Mouse (Mus musculus): ENCODE results near the gene Arid1a. TPM values are rescaled to one million over a fixed set of nuclear protein-coding genes. Genes with fewer than 3 reads are reported as not detected.

The Arid1a gene
- polyA plus RNA-seq, 1 experiment: 52.1 TPM

DNA sequence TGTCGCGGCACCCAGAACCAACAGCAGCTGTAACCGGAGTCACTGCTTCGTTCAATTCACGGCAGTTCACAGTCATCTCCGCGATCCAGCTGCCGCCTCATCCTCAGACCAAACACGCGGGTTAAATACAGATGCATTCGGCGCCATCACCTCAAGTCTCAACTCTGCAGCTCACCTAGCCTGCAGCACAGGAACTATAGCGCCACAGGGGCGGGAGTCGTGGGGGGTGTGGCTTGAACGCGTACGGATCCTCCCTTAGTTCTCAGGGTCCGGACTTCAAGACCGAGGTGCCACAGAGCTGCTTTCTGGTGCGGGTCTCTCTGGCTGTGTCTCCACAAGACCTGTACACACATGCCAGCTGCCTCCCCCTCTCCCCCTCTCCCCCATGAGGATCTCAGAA lies 110.9 kb downstream of the Arid1a start:
- Histone ChIP-seq H3K4me3 (ENCODE audit: insufficient read depth, low read length) (no peak overlapping the region), H3K4me1 (ENCODE audit: control insufficient read depth, insufficient read depth, low read length) (no peaks in the 10 kb centered on the region)

DNA sequence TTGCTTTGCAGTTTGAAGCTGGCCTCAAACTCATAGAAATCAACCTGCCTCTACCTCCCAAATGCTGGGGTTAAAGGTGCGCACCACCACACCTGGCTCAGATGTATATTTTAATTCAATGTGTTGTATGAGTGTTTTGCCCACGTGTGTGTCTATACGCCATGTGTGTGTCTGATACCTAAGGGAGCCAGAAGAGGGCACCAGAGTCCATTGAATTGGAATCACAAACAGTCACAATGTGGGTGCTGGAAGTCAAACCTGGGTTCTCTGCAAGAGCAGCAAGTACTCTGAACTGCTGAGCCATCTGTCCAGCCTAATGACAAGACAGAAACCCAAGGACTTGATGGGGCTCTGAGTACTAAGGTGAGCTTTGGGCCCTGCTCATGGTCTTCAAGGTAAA lies 111.4 kb downstream of the Arid1a start:
- Histone ChIP-seq H3K4me1 (ENCODE audit: control insufficient read depth, insufficient read depth, low read length) (no peaks in the 10 kb centered on the region), H3K27ac (ENCODE audit: insufficient read depth, low read length) (no peak overlapping the region), H3K4me3 (ENCODE audit: insufficient read depth, low read length) (no peak overlapping the region)
- TF ChIP-seq CTCF (IDR thresholded peaks at IDR 0.05; ENCODE audit: borderline replicate concordance, insufficient read depth, low read length) (no peak), POLR2A (IDR thresholded peaks at IDR 0.05; ENCODE audit: low read depth, low read length) (no peak)

More for the DNA sequence above, 110.9 kb downstream of the Arid1a start:
- TF ChIP-seq CTCF (IDR thresholded peaks at IDR 0.05; ENCODE audit: borderline replicate concordance, insufficient read depth, low read length) (no peak), POLR2A (IDR thresholded peaks at IDR 0.05; ENCODE audit: low read depth, low read length) (no peak)
- no peak overlapping the region for H3K27ac ChIP-seq (ENCODE audit: insufficient read depth, low read length)

DNA sequence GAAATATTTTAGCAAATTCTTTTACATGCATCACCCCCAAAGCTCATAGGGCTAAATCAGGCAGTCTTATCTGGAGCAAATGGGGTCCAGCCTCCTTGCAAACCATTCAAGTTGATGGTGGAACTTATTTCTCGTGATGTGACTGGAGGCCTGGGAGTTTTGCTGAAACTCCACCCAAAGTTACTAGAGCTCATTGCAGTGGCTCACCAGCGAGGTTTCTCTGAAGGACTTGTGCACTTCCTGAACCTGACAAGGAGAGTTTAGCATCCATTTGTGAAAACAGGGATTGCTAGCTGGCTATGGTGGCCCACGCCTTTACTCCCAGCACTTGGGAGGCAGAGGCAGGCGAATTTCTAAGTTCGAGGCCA lies 122.5 kb downstream of the Arid1a start:
- Histone ChIP-seq H3K4me1 (ENCODE audit: control insufficient read depth, insufficient read depth, low read length) (peaks cover 3% of the 10 kb centered on the region; the same call in 1 of the 2 replicates), H3K27ac (ENCODE audit: insufficient read depth, low read length) (no peak overlapping the region), H3K4me3 (ENCODE audit: insufficient read depth, low read length) (no peak overlapping the region)
- no peak for TF ChIP-seq CTCF (IDR thresholded peaks at IDR 0.05; ENCODE audit: borderline replicate concordance, insufficient read depth, low read length)

- Histone ChIP-seq H3K4me1 (ENCODE audit: control insufficient read depth, insufficient read depth, low read length) (peaks cover 5% of the 10 kb centered on the region), H3K4me3 (ENCODE audit: insufficient read depth, low read length) (no peak overlapping the region), H3K27ac (ENCODE audit: insufficient read depth, low read length) (no peak overlapping the region)
- TF ChIP-seq CTCF (IDR thresholded peaks at IDR 0.05; ENCODE audit: borderline replicate concordance, insufficient read depth, low read length) (peak; percentile 31; the same call in 1 of the 2 replicates), POLR2A (IDR thresholded peaks at IDR 0.05; ENCODE audit: low read depth, low read length) (0 out of 2 replicates have a peak, but pooled peaks have one; percentile 22)
These were observed 123.1 kb downstream of the Arid1a start for GRCm38 (mm10) chr4:133633332-133634042.

DNA sequence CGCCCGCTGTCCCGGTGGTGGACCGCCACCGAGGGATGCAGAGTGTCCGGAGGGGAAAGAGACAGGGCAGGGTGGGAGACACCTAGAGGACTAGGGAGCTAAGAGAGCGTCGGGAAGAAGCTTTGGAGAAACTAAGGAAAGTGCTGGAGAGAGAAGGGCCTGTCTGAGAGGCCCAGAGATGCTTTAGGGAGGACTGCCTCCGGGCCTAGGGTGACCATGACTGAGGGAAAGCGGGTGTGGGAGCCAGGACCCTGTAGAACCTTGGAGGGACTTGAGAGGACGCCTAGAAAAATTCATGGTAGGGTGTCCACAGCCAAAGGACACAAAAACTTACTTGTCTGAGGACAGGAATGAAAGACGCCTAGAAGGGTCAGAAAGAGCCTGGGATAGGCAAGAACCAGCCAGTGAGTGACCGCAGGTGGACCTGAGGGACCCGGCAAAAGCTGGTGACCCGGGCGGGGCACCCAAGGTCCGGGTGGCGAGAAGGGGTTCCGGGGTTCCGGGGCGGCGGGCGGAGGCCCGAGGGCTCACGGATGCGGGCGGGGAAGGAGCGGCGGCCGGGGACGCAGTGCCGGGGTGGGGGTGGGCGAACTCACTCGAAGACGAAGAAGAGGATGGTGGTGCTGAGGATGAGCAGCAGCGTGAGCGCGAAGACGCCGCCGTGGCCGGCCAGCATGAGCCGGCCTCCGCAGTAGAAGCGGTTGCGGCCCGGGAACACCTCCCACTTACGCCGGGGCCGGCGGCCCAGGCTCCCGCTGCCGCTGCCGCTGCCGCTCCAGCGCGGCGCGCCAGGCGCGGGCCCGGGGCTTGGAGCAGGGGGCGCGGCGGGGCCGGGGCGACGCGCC lies 123.9 kb downstream of the Arid1a start:
- H3K4me1 ChIP-seq (ENCODE audit: control insufficient read depth, insufficient read depth, low read length): peaks cover 5% of the 10 kb centered on the region
- peak overlapping the region; percentile 9 for H3K27ac ChIP-seq (ENCODE audit: insufficient read depth, low read length)
- TF ChIP-seq POLR2A (IDR thresholded peaks at IDR 0.05; ENCODE audit: low read depth, low read length) (no peak; the same call in 1 of the 2 replicates), CTCF (IDR thresholded peaks at IDR 0.05; ENCODE audit: borderline replicate concordance, insufficient read depth, low read length) (no peak)
- H3K4me3 ChIP-seq (ENCODE audit: insufficient read depth, low read length): peak overlapping the region; percentile 97

DNA sequence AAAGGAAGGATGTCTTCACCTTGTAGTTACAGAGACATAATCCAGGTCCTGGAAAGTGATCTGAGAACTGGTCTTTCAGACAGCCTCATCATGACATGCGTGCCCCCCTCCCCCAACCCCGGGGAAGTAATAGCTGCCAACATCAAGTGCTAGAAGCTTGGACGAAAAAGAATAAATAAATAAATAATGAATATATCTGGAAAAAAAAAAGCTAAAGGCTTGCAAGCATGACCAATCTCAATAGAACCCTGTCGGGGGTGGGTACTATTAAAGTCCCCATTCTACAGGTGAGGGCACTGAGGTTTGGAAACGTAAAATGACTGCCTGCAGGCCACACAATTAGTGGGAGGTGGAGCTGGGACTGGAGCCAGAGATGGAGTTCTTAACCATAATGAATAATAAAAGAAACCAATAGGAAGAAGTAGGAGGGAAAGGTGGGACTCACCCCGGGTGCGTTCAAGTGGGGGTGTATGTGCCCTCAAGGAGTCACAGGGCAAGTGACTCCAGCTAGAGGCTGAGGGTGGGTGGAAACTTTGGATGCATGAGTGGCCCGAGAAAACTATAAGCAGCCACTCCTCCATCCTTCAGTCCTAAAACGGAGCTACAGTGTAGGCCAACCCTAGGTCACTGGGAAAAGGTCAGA lies 124.7 kb downstream of the Arid1a start:
- no peak; the same call in 1 of the 2 replicates for TF ChIP-seq POLR2A (IDR thresholded peaks at IDR 0.05; ENCODE audit: low read depth, low read length)
- TF ChIP-seq CTCF (IDR thresholded peaks at IDR 0.05; ENCODE audit: borderline replicate concordance, insufficient read depth, low read length): no peak
- H3K27ac ChIP-seq (ENCODE audit: insufficient read depth, low read length): peak overlapping the region; percentile 9

GRCm38 (mm10) chr4:133631071-133631768 lies 125.3 kb downstream of the Arid1a start:
- TF ChIP-seq CTCF (IDR thresholded peaks at IDR 0.05; ENCODE audit: borderline replicate concordance, insufficient read depth, low read length): no peak
- TF ChIP-seq POLR2A (IDR thresholded peaks at IDR 0.05; ENCODE audit: low read depth, low read length): no peak
- Histone ChIP-seq H3K27ac (ENCODE audit: insufficient read depth, low read length) (no peak overlapping the region), H3K4me1 (ENCODE audit: control insufficient read depth, insufficient read depth, low read length) (peaks cover 14% of the 10 kb centered on the region), H3K4me3 (ENCODE audit: insufficient read depth, low read length) (no peak overlapping the region)

More for the DNA sequence above, 124.7 kb downstream of the Arid1a start:
- H3K4me3 ChIP-seq (ENCODE audit: insufficient read depth, low read length): peak overlapping the region; percentile 97
- peaks cover 8% of the 10 kb centered on the region for H3K4me1 ChIP-seq (ENCODE audit: control insufficient read depth, insufficient read depth, low read length)

GRCm38 (mm10) chr4:133630326-133630920 lies 126.1 kb downstream of the Arid1a start:
- TF ChIP-seq CTCF (IDR thresholded peaks at IDR 0.05; ENCODE audit: borderline replicate concordance, insufficient read depth, low read length) (no peak), POLR2A (IDR thresholded peaks at IDR 0.05; ENCODE audit: low read depth, low read length) (no peak)
- Histone ChIP-seq H3K4me1 (ENCODE audit: control insufficient read depth, insufficient read depth, low read length) (peaks cover 21% of the 10 kb centered on the region), H3K27ac (ENCODE audit: insufficient read depth, low read length) (no peak overlapping the region), H3K4me3 (ENCODE audit: insufficient read depth, low read length) (no peak overlapping the region)

DNA sequence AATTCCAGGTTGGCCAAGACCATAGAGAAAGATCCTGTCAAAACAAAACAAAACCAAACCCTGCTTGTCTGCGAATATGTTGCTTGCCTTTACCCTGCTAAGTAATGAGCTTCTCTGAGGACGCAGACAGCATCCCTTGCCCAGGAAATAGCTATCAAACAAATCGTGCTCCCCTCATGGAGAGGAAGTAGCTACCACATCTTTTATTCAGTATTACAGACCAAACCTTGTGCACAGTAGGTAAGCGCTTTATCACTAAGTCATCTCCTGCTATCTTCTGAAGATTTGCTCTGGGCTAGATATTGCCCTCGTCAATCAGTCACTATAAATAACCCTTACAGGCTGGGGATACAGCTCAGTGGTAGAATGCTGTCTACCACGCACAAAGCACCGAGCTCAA lies 127.4 kb downstream of the Arid1a start:
- Histone ChIP-seq H3K27ac (ENCODE audit: insufficient read depth, low read length) (no peak overlapping the region), H3K4me3 (ENCODE audit: insufficient read depth, low read length) (no peak overlapping the region), H3K4me1 (ENCODE audit: control insufficient read depth, insufficient read depth, low read length) (peaks cover 21% of the 10 kb centered on the region)
- TF ChIP-seq POLR2A (IDR thresholded peaks at IDR 0.05; ENCODE audit: low read depth, low read length): no peak
- no peak for TF ChIP-seq CTCF (IDR thresholded peaks at IDR 0.05; ENCODE audit: borderline replicate concordance, insufficient read depth, low read length)

Other genes with a start within 250 kb of the Arid1a start
- not detected in 2 replicates for gene Kdf1, start 237.8 kb downstream of the Arid1a start, polyA plus RNA-seq (2011; ENCODE audit: insufficient read length, low read depth, missing spikeins)
- gene Nudc, start 210.8 kb downstream of the Arid1a start, polyA plus RNA-seq (2011; ENCODE audit: insufficient read length, low read depth, missing spikeins): 84.2 and 89.6 TPM in 2 replicates
- gene Nr0b2, start 203.4 kb downstream of the Arid1a start, polyA plus RNA-seq (2011; ENCODE audit: insufficient read length, low read depth, missing spikeins): not detected in 2 replicates
- gene Gpatch3, start 182.0 kb downstream of the Arid1a start, polyA plus RNA-seq (2011; ENCODE audit: insufficient read length, low read depth, missing spikeins): 4.8 and 5.7 TPM in 2 replicates
- 10.9 and 12.2 TPM in 2 replicates for gene Gpn2, start 172.4 kb downstream of the Arid1a start, polyA plus RNA-seq (2011; ENCODE audit: insufficient read length, low read depth, missing spikeins)
- 8.4 and 12.1 TPM in 2 replicates for gene Sfn, start 154.6 kb downstream of the Arid1a start, polyA plus RNA-seq (2011; ENCODE audit: insufficient read length, low read depth, missing spikeins)
- gene Zdhhc18, start 106.6 kb downstream of the Arid1a start, polyA plus RNA-seq (2011; ENCODE audit: insufficient read length, low read depth, missing spikeins): 28.8 and 31.3 TPM in 2 replicates
- gene Pigv, start 84.1 kb downstream of the Arid1a start, polyA plus RNA-seq (2011; ENCODE audit: insufficient read length, low read depth, missing spikeins): 6.9 and 10.4 TPM in 2 replicates
- gene Rps6ka1, start 131.0 kb upstream of the Arid1a start, polyA plus RNA-seq (2011; ENCODE audit: insufficient read length, low read depth, missing spikeins): 4.2 and 4.8 TPM in 2 replicates
- gene Hmgn2, start 211.9 kb upstream of the Arid1a start, polyA plus RNA-seq (2011; ENCODE audit: insufficient read length, low read depth, missing spikeins): 204 and 431 TPM in 2 replicates
- 27.3 and 33.9 TPM in 2 replicates for gene Dhdds, start 244.1 kb upstream of the Arid1a start, polyA plus RNA-seq (2011; ENCODE audit: insufficient read length, low read depth, missing spikeins)

Data from embryonic fibroblast, embryonic 13.5 days (primary cell).